Mouse (Mus musculus) heart, adult 2 months (tissue): ENCODE measurements around the gene Shroom3.

ENCODE experiments used
- CTCF ChIP-seq: fragments of 200-600 bp; IDR thresholded peaks from 2 replicates; pipeline ENCODE4 v1.8.1; 2022; ENCODE audit warnings: antibody characterized with exemption, mild to moderate bottlenecking, moderate library complexity
- EP300 ChIP-seq: fragments of 200-500 bp; IDR thresholded peaks from 2 replicates; pipeline ENCODE4 v1.6.1; 2011; ENCODE audit warnings: low read depth, low read length, control low read depth; ENCODE audit not compliant: insufficient read depth
- POLR2A ChIP-seq: fragments of 200-500 bp; IDR thresholded peaks from 2 replicates; pipeline ENCODE4 v1.6.1; 2011; ENCODE audit warnings: mild to moderate bottlenecking, low read depth, low read length, control low read depth; ENCODE audit not compliant: insufficient read depth

DNA sequence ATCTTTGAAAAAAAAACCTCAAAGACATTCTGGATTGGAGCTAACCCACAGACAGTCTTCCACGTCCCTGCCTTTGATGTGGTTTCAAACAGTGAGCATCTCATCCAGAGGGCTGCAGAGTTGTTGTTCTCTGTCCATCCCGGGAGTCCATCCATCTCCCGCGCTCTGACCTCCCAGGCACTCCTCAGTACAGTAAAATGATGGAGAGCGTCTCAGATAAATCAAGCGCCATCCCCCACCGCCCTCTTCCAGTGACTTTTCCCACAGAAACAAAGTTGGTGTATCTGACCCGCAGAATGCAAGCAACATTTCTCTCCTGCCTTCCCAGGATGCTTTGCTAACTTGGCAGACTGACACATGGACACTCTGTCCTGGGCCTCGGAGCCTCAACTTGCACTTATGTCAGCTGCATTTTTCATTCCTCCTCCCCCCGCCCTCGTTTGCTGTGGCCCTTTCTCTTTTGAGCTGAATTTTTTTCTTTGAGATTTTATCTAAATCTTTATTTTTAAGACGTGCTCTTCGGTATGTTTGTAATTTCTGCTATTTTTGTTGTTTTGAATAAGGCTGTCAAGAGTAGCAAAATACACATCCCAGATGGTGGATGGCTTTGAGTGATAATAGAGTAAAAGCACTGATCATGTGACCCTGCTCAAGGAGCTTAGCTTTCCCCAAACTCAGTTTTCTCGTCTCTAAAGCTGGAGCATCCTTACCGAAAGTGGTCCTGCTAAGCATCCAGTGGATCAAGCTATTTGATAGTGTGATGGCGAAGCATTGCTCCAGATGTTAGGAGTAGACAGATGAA is 9.2 kb downstream of the Shroom3 start:
- TF ChIP-seq CTCF (no peak), POLR2A (no peak), EP300 (no peak)
